Mouse (Mus musculus): ENCODE results near the gene Lgr5. TPM values are rescaled to one million over a fixed set of nuclear protein-coding genes. Genes with fewer than 3 reads are reported as not detected.

The Lgr5 gene
- total and polyA plus RNA-seq, 2 experiments from 2014 or later: 1.5 to 3.0 TPM

- no peak for TF ChIP-seq CTCF (IDR thresholded peaks at IDR 0.05)
- no peak for ATAC-seq (ENCODE audit: low FRiP score)
- H3K27ac ChIP-seq (ENCODE audit: low read depth, low read length): no peak overlapping the region
- no peaks in the 10 kb centered on the region for H3K36me3 ChIP-seq (ENCODE audit: insufficient read depth, low read length)
- no peaks in the 10 kb centered on the region for H3K27me3 ChIP-seq (ENCODE audit: insufficient read depth, low read length)
- H3K4me2 ChIP-seq (ENCODE audit: low read depth, low read length, poor library complexity, severe bottlenecking): no peak overlapping the region
- H3K4me3 ChIP-seq (ENCODE audit: low read depth, low read length): no peak overlapping the region
- WGBS: 84% methylated on average over 7 of the region's 7 CpGs
- no peaks in the 10 kb centered on the region for H3K9me3 ChIP-seq (ENCODE audit: low read length)
- no peaks in the 10 kb centered on the region for H3K4me1 ChIP-seq (ENCODE audit: insufficient read depth, low read length)
- peak; percentile 9 for DNase-seq (ENCODE audit: low spot score)
- H3K9ac ChIP-seq (replicated peaks; ENCODE audit: low read length, poor library complexity, severe bottlenecking): no peak overlapping the region
Observed at GRCm38 (mm10) chr10:115465072-115465471, 122.5 kb downstream of the Lgr5 start.

GRCm38 (mm10) chr10:115462646-115463045, 124.9 kb downstream of the Lgr5 start:
- no peaks in the 10 kb centered on the region for H3K9me3 ChIP-seq (ENCODE audit: low read length)
- no peak overlapping the region for H3K27ac ChIP-seq (ENCODE audit: low read depth, low read length)
- no peak for DNase-seq (ENCODE audit: low spot score)
- no peaks in the 10 kb centered on the region for H3K27me3 ChIP-seq (ENCODE audit: insufficient read depth, low read length)
- H3K36me3 ChIP-seq (ENCODE audit: insufficient read depth, low read length): no peaks in the 10 kb centered on the region
- no peak for ATAC-seq (ENCODE audit: low FRiP score)
- H3K9ac ChIP-seq (replicated peaks; ENCODE audit: low read length, poor library complexity, severe bottlenecking): no peak overlapping the region
- WGBS: 69% methylated on average over 5 of the region's 5 CpGs
- H3K4me3 ChIP-seq (ENCODE audit: low read depth, low read length): no peak overlapping the region
- H3K4me1 ChIP-seq (ENCODE audit: insufficient read depth, low read length): no peaks in the 10 kb centered on the region
- TF ChIP-seq CTCF (IDR thresholded peaks at IDR 0.05): no peak
- no peak overlapping the region for H3K4me2 ChIP-seq (ENCODE audit: low read depth, low read length, poor library complexity, severe bottlenecking)

GRCm38 (mm10) chr10:115457368-115458021, 130.1 kb downstream of the Lgr5 start:
- Histone ChIP-seq H3K27ac (ENCODE audit: low read depth, low read length) (no peak overlapping the region), H3K36me3 (ENCODE audit: insufficient read depth, low read length) (no peaks in the 10 kb centered on the region), H3K4me3 (ENCODE audit: low read depth, low read length) (no peak overlapping the region), H3K4me1 (ENCODE audit: insufficient read depth, low read length) (no peaks in the 10 kb centered on the region), H3K4me2 (ENCODE audit: low read depth, low read length, poor library complexity, severe bottlenecking) (no peak overlapping the region), H3K27me3 (ENCODE audit: insufficient read depth, low read length) (no peaks in the 10 kb centered on the region), H3K9me3 (ENCODE audit: low read length) (no peaks in the 10 kb centered on the region), H3K9ac (replicated peaks; ENCODE audit: low read length, poor library complexity, severe bottlenecking) (no peak overlapping the region)
- WGBS: 77% methylated on average over 6 of the region's 6 CpGs
- ATAC-seq (ENCODE audit: low FRiP score) (no peak), DNase-seq (ENCODE audit: low spot score) (no peak)
- TF ChIP-seq CTCF (IDR thresholded peaks at IDR 0.05): no peak

GRCm38 (mm10) chr10:115448614-115449013, 139.0 kb downstream of the Lgr5 start:
- ATAC-seq (ENCODE audit: low FRiP score) (no peak), DNase-seq (ENCODE audit: low spot score) (no peak)
- Histone ChIP-seq H3K4me2 (ENCODE audit: low read depth, low read length, poor library complexity, severe bottlenecking) (no peak overlapping the region), H3K4me1 (ENCODE audit: insufficient read depth, low read length) (no peaks in the 10 kb centered on the region), H3K9me3 (ENCODE audit: low read length) (no peaks in the 10 kb centered on the region), H3K36me3 (ENCODE audit: insufficient read depth, low read length) (no peaks in the 10 kb centered on the region), H3K27me3 (ENCODE audit: insufficient read depth, low read length) (no peaks in the 10 kb centered on the region), H3K9ac (replicated peaks; ENCODE audit: low read length, poor library complexity, severe bottlenecking) (no peak overlapping the region), H3K4me3 (ENCODE audit: low read depth, low read length) (no peak overlapping the region), H3K27ac (ENCODE audit: low read depth, low read length) (no peak overlapping the region)
- TF ChIP-seq CTCF (IDR thresholded peaks at IDR 0.05): no peak
- WGBS: 94% methylated on average over 13 of the region's 13 CpGs

GRCm38 (mm10) chr10:115437286-115437685, 150.3 kb downstream of the Lgr5 start:
- no peak for TF ChIP-seq CTCF (IDR thresholded peaks at IDR 0.05)
- Histone ChIP-seq H3K4me2 (ENCODE audit: low read depth, low read length, poor library complexity, severe bottlenecking) (no peak overlapping the region), H3K27me3 (ENCODE audit: insufficient read depth, low read length) (no peaks in the 10 kb centered on the region), H3K27ac (ENCODE audit: low read depth, low read length) (no peak overlapping the region), H3K36me3 (ENCODE audit: insufficient read depth, low read length) (peaks cover 5% of the 10 kb centered on the region), H3K4me1 (ENCODE audit: insufficient read depth, low read length) (no peaks in the 10 kb centered on the region), H3K4me3 (ENCODE audit: low read depth, low read length) (no peak overlapping the region), H3K9ac (replicated peaks; ENCODE audit: low read length, poor library complexity, severe bottlenecking) (no peak overlapping the region), H3K9me3 (ENCODE audit: low read length) (no peaks in the 10 kb centered on the region)
- ATAC-seq (ENCODE audit: low FRiP score): no peak
- DNase-seq (ENCODE audit: low spot score): no peak
- WGBS: 90% methylated on average over 4 of the region's 4 CpGs

- Histone ChIP-seq H3K9me3 (ENCODE audit: low read length) (no peaks in the 10 kb centered on the region), H3K9ac (replicated peaks; ENCODE audit: low read length, poor library complexity, severe bottlenecking) (no peak overlapping the region), H3K4me3 (ENCODE audit: low read depth, low read length) (no peak overlapping the region), H3K4me1 (ENCODE audit: insufficient read depth, low read length) (no peaks in the 10 kb centered on the region), H3K4me2 (ENCODE audit: low read depth, low read length, poor library complexity, severe bottlenecking) (no peak overlapping the region), H3K27ac (ENCODE audit: low read depth, low read length) (no peak overlapping the region), H3K36me3 (ENCODE audit: insufficient read depth, low read length) (peaks cover 26% of the 10 kb centered on the region), H3K27me3 (ENCODE audit: insufficient read depth, low read length) (no peaks in the 10 kb centered on the region)
- no peak for ATAC-seq (ENCODE audit: low FRiP score)
- no peak for DNase-seq (ENCODE audit: low spot score)
- WGBS: 58% methylated on average over 2 of the region's 2 CpGs
- TF ChIP-seq CTCF (IDR thresholded peaks at IDR 0.05): no peak
Observed at GRCm38 (mm10) chr10:115425351-115425750, 162.2 kb downstream of the Lgr5 start.
